Mouse (Mus musculus): ENCODE data around the gene Alppl2.

- TF ChIP-seq MAX (IDR thresholded peaks at IDR 0.05; ENCODE audit: low read depth) (no peak), POLR2A (IDR thresholded peaks at IDR 0.05; ENCODE audit: insufficient read length, low read depth) (no peak), E2F4 (IDR thresholded peaks at IDR 0.05; ENCODE audit: insufficient read depth) (no peak)
Measured at GRCm38 (mm10) chr1:87095642-87096041, 5.9 kb upstream of the Alppl2 start.
